Mouse (Mus musculus): Measurements from ENCODE around the gene Pax6.

DNA sequence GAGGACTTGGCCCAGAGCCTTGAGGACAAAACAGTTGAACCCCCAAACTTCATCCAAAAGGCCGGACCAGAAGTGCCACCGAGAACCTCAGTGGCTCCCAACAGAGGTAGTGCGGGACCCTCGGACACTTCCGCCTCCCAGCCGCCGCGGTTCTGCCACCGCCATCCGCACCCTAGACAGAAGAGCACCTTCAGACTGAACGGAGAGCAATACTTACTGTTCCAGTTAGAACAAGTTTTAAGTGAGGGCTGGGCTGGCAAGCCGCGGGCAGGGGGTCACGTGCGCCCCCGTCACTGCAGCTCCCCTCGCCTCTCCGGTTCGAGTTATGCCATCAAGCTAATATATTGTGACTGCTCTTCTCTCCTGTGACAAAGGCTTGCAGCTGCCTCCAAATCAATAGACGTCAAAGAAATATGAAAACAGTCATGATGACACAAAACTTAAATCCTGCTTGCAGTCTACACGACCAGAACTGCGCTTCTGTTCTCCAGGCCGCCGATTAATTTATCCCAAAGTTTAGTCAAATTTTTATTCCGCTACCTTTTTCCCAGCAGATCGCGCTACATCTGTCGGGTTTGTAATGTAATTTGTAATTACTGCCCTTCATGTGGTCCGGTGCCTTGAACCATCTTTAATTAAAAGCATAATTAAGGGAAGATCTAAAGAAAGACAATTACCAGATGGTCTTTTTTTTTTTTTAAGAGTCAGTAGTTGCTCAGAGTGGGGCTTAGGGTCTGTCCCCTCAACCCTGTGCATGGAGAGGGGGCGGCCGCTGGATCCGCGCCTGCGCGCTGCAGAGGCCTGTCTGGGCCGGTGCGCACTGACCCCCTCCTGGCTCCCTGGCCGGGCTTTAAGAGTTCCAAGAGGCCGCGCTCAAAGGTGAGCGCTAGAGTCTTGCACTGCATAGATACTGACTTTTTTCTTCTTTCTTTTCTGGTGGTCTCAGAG is 8.5 kb upstream of the Pax6 start:
- TF ChIP-seq CTCF (IDR thresholded peaks at IDR 0.05; ENCODE audit: extremely low read depth, insufficient read length, insufficient replicate concordance, low read depth, low read length) (no peak), POLR2A (IDR thresholded peaks at IDR 0.05; ENCODE audit: low read depth, low read length) (no peak)

All from small intestine, adult 2 months (tissue).